Mouse (Mus musculus): ENCODE measurements around the gene Stat4. TPM values are rescaled to one million over a fixed set of nuclear protein-coding genes. Genes with fewer than 3 reads are reported as not detected.

The Stat4 gene
- polyA plus RNA-seq, 1 experiment from 2014 or later, result 9.8 TPM

- 52% methylated on average over 4 of the region's 4 CpGs for WGBS
- H3K27me3 ChIP-seq (ENCODE audit: poor library complexity, severe bottlenecking), result no peaks in the 10 kb centered on the region
- no peaks in the 10 kb centered on the region for H3K36me3 ChIP-seq (replicated peaks)
- peaks cover 10% of the 10 kb centered on the region for H3K4me1 ChIP-seq
- H3K27ac ChIP-seq, result no peak overlapping the region
- H3K4me3 ChIP-seq, result no peak overlapping the region
- H3K9me3 ChIP-seq, result no peaks in the 10 kb centered on the region
- no peak for DNase-seq (ENCODE audit: extremely low spot score, low spot score)
Observed at GRCm38 (mm10) chr1:52086236-52086635, 99.3 kb downstream of the Stat4 start.

- Histone ChIP-seq H3K9me3 (no peaks in the 10 kb centered on the region), H3K27me3 (ENCODE audit: poor library complexity, severe bottlenecking) (no peaks in the 10 kb centered on the region), H3K36me3 (replicated peaks) (no peaks in the 10 kb centered on the region), H3K4me1 (peaks cover 5% of the 10 kb centered on the region; the same call in 1 of the 2 replicates), H3K27ac (no peak overlapping the region), H3K4me3 (no peak overlapping the region)
- 83% methylated on average over 1 of the region's 1 CpGs for WGBS
- no peak for DNase-seq (ENCODE audit: extremely low spot score, low spot score)
Observed at GRCm38 (mm10) chr1:52087128-52087527, 100.2 kb downstream of the Stat4 start.

- Histone ChIP-seq H3K27ac (0 out of 2 replicates have a peak overlapping the region, but pooled peaks have one; percentile 25), H3K27me3 (ENCODE audit: poor library complexity, severe bottlenecking) (no peaks in the 10 kb centered on the region), H3K4me1 (peaks cover 5% of the 10 kb centered on the region; the same call in 1 of the 2 replicates), H3K4me3 (no peak overlapping the region), H3K9me3 (no peaks in the 10 kb centered on the region), H3K36me3 (replicated peaks) (no peaks in the 10 kb centered on the region)
- DNase-seq (ENCODE audit: extremely low spot score, low spot score), result no peak
- 81% methylated on average over 4 of the region's 4 CpGs for WGBS
Observed at GRCm38 (mm10) chr1:52088634-52089033, 101.7 kb downstream of the Stat4 start.

- no peaks in the 10 kb centered on the region for H3K27me3 ChIP-seq (ENCODE audit: poor library complexity, severe bottlenecking)
- no peaks in the 10 kb centered on the region for H3K36me3 ChIP-seq (replicated peaks)
- H3K9me3 ChIP-seq, result no peaks in the 10 kb centered on the region
- 85% methylated on average over 3 of the region's 3 CpGs for WGBS
- H3K27ac ChIP-seq, result no peak overlapping the region
- H3K4me3 ChIP-seq, result no peak overlapping the region
- DNase-seq (ENCODE audit: extremely low spot score, low spot score), result no peak
- no peaks in the 10 kb centered on the region for H3K4me1 ChIP-seq
Observed at GRCm38 (mm10) chr1:52098618-52099232, 111.8 kb downstream of the Stat4 start.

GRCm38 (mm10) chr1:52100496-52100895 lies 113.5 kb downstream of the Stat4 start:
- no peak overlapping the region for H3K27ac ChIP-seq
- no peaks in the 10 kb centered on the region for H3K4me1 ChIP-seq
- H3K27me3 ChIP-seq (ENCODE audit: poor library complexity, severe bottlenecking), result no peaks in the 10 kb centered on the region
- no peak overlapping the region for H3K4me3 ChIP-seq
- DNase-seq (ENCODE audit: extremely low spot score, low spot score), result no peak
- WGBS, result 76% methylated on average over 6 of the region's 6 CpGs
- no peaks in the 10 kb centered on the region for H3K36me3 ChIP-seq (replicated peaks)
- H3K9me3 ChIP-seq, result no peaks in the 10 kb centered on the region

GRCm38 (mm10) chr1:52102795-52103194 lies 115.8 kb downstream of the Stat4 start:
- Histone ChIP-seq H3K36me3 (replicated peaks) (no peaks in the 10 kb centered on the region), H3K4me3 (no peak overlapping the region), H3K27ac (no peak overlapping the region), H3K27me3 (ENCODE audit: poor library complexity, severe bottlenecking) (no peaks in the 10 kb centered on the region), H3K4me1 (no peaks in the 10 kb centered on the region), H3K9me3 (no peaks in the 10 kb centered on the region)
- no peak for DNase-seq (ENCODE audit: extremely low spot score, low spot score)
- WGBS, result 93% methylated on average over 8 of the region's 8 CpGs

- H3K36me3 ChIP-seq (replicated peaks), result no peaks in the 10 kb centered on the region
- H3K9me3 ChIP-seq, result no peaks in the 10 kb centered on the region
- H3K27me3 ChIP-seq (ENCODE audit: poor library complexity, severe bottlenecking), result no peaks in the 10 kb centered on the region
- no peak for DNase-seq (ENCODE audit: extremely low spot score, low spot score)
- no peak overlapping the region for H3K4me3 ChIP-seq
- 95% methylated on average over 11 of the region's 11 CpGs for WGBS
- H3K27ac ChIP-seq, result no peak overlapping the region
- no peaks in the 10 kb centered on the region for H3K4me1 ChIP-seq
Observed at GRCm38 (mm10) chr1:52107206-52107605, 120.3 kb downstream of the Stat4 start.

- WGBS, result 68% methylated on average over 3 of the region's 3 CpGs
- Histone ChIP-seq H3K4me3 (no peak overlapping the region), H3K27me3 (ENCODE audit: poor library complexity, severe bottlenecking) (no peaks in the 10 kb centered on the region), H3K4me1 (peaks cover 6% of the 10 kb centered on the region), H3K9me3 (no peaks in the 10 kb centered on the region), H3K27ac (no peak overlapping the region), H3K36me3 (replicated peaks) (no peaks in the 10 kb centered on the region)
- DNase-seq (ENCODE audit: extremely low spot score, low spot score), result no peak
Observed at GRCm38 (mm10) chr1:52111217-52111616, 124.3 kb downstream of the Stat4 start.

- 92% methylated on average over 1 of the region's 1 CpGs for WGBS
- Histone ChIP-seq H3K9me3 (no peaks in the 10 kb centered on the region), H3K27me3 (ENCODE audit: poor library complexity, severe bottlenecking) (0 out of 2 replicates have a peak, but pooled peaks cover 3% of the 10 kb centered on the region), H3K4me1 (peaks cover 6% of the 10 kb centered on the region), H3K4me3 (no peak overlapping the region), H3K27ac (no peak overlapping the region), H3K36me3 (replicated peaks) (no peaks in the 10 kb centered on the region)
- DNase-seq (ENCODE audit: extremely low spot score, low spot score), result no peak
Observed at GRCm38 (mm10) chr1:52112301-52112700, 125.4 kb downstream of the Stat4 start.

GRCm38 (mm10) chr1:52113067-52113665 lies 126.2 kb downstream of the Stat4 start:
- H3K9me3 ChIP-seq, result no peaks in the 10 kb centered on the region
- peak overlapping the region; percentile 91 for H3K27ac ChIP-seq
- peak overlapping the region; percentile 50 for H3K4me3 ChIP-seq
- H3K36me3 ChIP-seq (replicated peaks), result no peaks in the 10 kb centered on the region
- H3K27me3 ChIP-seq (ENCODE audit: poor library complexity, severe bottlenecking), result 0 out of 2 replicates have a peak, but pooled peaks cover 3% of the 10 kb centered on the region
- WGBS, result 29% methylated on average over 7 of the region's 7 CpGs
- H3K4me1 ChIP-seq, result peaks cover 6% of the 10 kb centered on the region
- DNase-seq (ENCODE audit: extremely low spot score, low spot score), result no peak

- Histone ChIP-seq H3K27me3 (ENCODE audit: poor library complexity, severe bottlenecking) (0 out of 2 replicates have a peak, but pooled peaks cover 3% of the 10 kb centered on the region), H3K9me3 (no peaks in the 10 kb centered on the region), H3K4me3 (peak overlapping the region; percentile 50), H3K36me3 (replicated peaks) (no peaks in the 10 kb centered on the region), H3K27ac (peak overlapping the region; percentile 91), H3K4me1 (peaks cover 9% of the 10 kb centered on the region)
- DNase-seq (ENCODE audit: extremely low spot score, low spot score), result peak; percentile 97
- under 1% methylated on average over 32 of the region's 32 CpGs for WGBS
Observed at GRCm38 (mm10) chr1:52113666-52114069, 126.7 kb downstream of the Stat4 start.

- Histone ChIP-seq H3K27me3 (ENCODE audit: poor library complexity, severe bottlenecking) (peaks cover 19% of the 10 kb centered on the region), H3K36me3 (replicated peaks) (no peaks in the 10 kb centered on the region), H3K4me3 (no peak overlapping the region), H3K4me1 (peaks cover 25% of the 10 kb centered on the region), H3K9me3 (no peaks in the 10 kb centered on the region), H3K27ac (no peak overlapping the region)
- WGBS, result 88% methylated on average over 3 of the region's 3 CpGs
- DNase-seq (ENCODE audit: extremely low spot score, low spot score), result no peak
Observed at GRCm38 (mm10) chr1:52116441-52116840, 129.5 kb downstream of the Stat4 start.

- Histone ChIP-seq H3K9me3 (no peaks in the 10 kb centered on the region), H3K4me3 (no peak overlapping the region), H3K36me3 (replicated peaks) (no peaks in the 10 kb centered on the region), H3K4me1 (peaks cover 25% of the 10 kb centered on the region), H3K27me3 (ENCODE audit: poor library complexity, severe bottlenecking) (peaks cover 19% of the 10 kb centered on the region), H3K27ac (no peak overlapping the region)
- DNase-seq (ENCODE audit: extremely low spot score, low spot score), result no peak
- WGBS, result 90% methylated on average over 1 of the region's 1 CpGs
Observed at GRCm38 (mm10) chr1:52117777-52118176, 130.8 kb downstream of the Stat4 start.

Data from forebrain, embryonic 10.5 days (tissue).